Mouse (Mus musculus) stomach, postnatal 0 days (tissue): ENCODE measurements around the gene Zranb1.

ENCODE experiments used
- CTCF ChIP-seq: IDR thresholded peaks from 2 replicates; pipeline ENCODE4 v1.5.1; 2016; ENCODE audit warnings: antibody characterized with exemption, low read depth, mild to moderate bottlenecking, moderate library complexity
- EP300 ChIP-seq: optimal IDR thresholded peaks from 2 replicates; pipeline ENCODE3; 2016; ENCODE audit warnings: antibody characterized with exemption

DNA sequence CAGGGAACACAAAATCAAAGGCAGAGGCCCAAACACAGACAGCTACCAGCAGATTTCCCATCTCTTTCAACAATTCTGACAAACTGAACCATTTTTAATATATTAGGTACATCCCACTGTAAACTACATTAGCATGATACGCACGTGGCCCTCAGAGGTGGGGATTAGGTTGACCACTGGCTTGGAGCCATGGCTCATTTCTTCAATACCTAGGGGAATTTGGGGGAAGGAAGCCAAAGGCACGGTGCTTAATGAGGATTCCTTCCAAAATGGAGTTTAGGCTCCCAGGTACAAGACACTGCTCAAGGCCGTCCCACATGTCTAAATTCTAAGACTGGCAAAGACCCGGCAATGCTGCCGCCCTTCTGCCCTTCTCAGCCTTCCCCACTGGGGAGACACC lies 71.3 kb downstream of the Zranb1 start:
- TF ChIP-seq CTCF (no peak), EP300 (no peak)
